Mouse (Mus musculus): Measurements from ENCODE around the gene Frmd4a. TPM values are rescaled to one million over a fixed set of nuclear protein-coding genes. Genes with fewer than 3 reads are reported as not detected.
"Not testable (repeated sequence)": the region's sequence is repeated elsewhere in the genome, so short reads cannot be mapped to it uniquely, and the experiment has no call there.

The Frmd4a gene
- total RNA-seq, 4 experiments from 2014 or later, result 10.3 to 20.8 (median 15.6) TPM

- DNase-seq, result no peak
Observed at GRCm38 (mm10) chr2:4291671-4292070, 274.2 kb downstream of the Frmd4a start.

DNA sequence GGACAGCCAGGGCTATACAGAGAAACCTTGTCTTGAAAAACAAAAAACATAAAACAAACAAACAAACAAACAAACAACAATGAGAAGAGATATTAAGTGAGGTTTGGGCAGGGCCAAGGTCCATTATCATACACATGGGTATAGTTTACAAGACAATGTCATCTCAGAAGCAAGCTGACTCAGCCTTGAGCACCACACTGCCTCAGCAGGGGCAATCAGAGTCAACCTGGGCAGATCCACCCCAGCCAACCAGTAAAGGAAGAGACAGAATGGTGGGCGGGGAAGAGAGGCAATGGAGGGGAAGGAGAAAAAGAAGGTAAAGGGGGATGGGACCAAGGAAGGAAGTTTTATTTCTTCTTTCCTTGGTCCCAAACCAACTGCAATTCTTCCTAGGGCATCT lies 276.2 kb downstream of the Frmd4a start:
- no peak for DNase-seq

- no peak for DNase-seq
Observed at GRCm38 (mm10) chr2:4295641-4296040, 278.1 kb downstream of the Frmd4a start.

- no peak for DNase-seq
Observed at GRCm38 (mm10) chr2:4296881-4297280, 279.4 kb downstream of the Frmd4a start.

DNA sequence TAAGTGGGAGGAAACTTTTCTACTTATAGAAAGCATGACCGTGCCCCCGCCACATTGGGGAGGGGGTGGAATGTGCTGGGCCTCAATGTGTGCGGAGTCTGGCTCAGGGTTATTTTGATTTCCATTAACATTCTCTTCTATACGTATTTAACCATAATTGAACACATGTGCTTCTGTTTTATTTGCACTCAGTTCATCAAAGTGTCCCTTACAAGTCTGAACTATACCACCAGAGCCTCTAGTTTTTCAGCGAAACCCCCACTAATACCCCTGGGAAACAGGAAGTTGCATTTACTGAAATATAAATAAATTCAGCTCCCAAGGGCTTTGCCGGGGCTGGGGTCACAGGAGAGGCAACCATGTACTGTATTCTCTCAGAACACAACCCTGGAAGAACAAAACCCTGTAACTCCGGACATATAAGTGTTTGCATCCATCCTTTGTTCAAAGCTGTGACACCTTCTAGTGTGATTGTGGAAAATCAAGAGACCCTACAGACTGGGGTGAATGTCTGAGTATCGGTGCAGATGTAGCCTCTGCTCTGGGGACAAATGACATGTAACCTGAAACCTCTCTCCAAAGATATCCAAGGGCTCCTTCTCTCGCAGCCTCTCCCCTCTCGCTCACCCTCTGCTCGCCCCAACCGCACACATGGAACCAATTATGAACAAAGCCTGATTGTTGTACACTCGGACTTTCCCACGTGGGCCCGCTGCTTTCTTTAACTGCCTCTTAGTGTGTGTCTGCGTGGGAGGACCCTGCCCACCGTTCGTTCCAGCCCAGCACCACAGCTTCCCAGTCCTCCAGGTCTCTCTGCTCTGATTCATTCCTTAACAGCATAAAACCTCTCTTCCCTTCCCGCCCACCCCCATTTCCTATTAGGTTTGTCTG lies 281.1 kb downstream of the Frmd4a start:
- DNase-seq, result no peak

- no peak for DNase-seq
Observed at GRCm38 (mm10) chr2:4299593-4299992, 282.1 kb downstream of the Frmd4a start.

- no peak for DNase-seq
Observed at GRCm38 (mm10) chr2:4300383-4300811, 282.9 kb downstream of the Frmd4a start.

DNA sequence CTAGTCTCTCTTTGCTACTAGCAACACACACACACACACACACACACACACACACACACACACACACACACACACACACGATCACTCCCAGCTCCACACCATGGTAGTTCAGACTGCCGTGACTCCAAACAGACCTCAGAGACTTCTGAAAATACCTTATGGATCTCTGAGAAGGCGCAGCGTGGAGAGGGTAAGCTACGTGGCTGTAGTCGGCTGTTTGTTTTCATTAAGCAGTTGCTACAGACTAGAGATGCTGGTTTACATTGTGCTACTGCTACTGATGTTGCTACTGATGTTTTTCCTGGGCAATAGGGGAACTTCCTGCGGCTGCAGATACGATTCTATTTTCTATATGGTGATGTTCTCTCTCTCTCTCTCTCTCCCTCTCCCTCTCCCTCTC lies 283.3 kb downstream of the Frmd4a start:
- no peak for DNase-seq

DNA sequence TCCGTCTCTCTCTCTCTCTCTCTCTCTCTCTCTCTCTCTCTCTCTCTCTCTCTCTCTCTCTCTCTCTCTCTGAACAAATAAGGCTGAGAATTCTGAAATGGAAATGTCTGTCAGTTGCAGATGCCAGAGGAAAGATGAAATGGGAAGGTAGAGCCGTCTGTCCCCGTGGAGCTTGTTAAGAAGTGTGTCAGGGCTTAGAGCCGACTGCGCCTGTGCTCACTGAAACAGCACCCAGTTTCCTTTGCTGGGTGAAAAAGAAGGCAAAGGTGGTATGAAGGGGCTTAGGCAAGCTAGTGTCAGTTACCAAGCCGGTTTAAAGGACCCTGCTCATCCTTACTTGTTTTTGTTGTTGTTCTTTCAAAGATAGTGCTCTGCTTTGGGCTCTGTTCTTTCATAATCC lies 283.7 kb downstream of the Frmd4a start:
- no peak for DNase-seq

- DNase-seq, result no peak
Observed at GRCm38 (mm10) chr2:4301692-4302091, 284.2 kb downstream of the Frmd4a start.

- no peak for DNase-seq
Observed at GRCm38 (mm10) chr2:4302119-4302518, 284.6 kb downstream of the Frmd4a start.

GRCm38 (mm10) chr2:4307076-4307475 lies 289.6 kb downstream of the Frmd4a start:
- DNase-seq, result no peak

DNA sequence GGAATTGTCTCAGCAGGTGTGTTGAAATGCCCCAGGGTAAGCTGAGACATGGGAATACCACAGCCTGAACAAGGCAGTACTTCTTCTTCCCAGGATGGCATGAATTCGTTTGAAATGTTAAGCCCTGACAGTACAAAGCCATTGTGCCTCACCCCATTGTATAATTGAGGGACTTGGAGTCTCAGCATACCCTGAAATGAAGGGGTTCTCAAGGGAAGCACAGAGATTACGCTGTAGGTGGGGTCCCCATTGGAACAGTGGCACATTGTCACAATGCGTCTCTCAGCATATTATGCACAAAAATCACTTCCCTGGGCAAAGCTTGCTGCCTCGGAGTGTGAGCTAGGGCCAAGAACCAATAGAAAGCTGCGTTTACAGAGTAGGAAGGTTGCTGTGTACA lies 297.0 kb downstream of the Frmd4a start:
- no peak for DNase-seq

DNA sequence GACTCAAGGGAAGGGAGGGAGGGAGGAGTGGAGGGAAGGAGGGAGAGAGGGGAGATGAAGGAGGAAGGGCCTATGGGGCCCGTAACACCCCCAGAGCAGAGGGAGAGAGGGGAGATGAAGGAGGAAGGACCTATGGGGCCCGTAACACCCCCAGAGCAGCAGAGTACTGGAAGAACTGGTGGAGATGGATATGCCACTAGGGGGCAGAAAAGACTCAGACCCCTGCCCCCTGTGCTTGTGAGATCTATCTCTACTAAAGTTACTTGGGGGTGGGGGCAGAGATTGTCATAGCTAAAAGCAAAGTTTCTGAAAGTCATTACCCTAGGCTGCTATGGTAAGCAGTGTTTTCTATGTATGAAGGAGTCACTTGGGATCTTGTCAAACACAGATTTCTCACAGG lies 299.1 kb downstream of the Frmd4a start:
- no peak for DNase-seq

DNA sequence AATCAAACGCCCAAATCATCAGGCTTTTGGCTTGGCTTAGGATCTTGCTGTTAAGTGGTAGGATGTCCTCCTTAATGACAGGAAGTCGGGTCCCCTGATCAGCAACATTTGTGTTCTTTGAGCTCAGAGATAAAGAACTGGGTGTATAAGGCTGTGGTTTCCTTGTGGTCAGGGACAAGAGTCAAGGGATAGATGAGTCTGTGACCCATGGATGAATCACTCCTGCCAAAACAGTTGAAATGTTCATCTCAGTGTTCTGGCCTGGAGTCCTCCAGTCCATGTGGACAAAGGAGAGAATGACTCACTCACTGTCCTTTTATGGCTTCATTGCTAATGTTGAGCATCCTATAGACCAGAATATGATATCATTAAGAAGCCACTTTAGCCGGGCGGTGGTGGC lies 300.6 kb downstream of the Frmd4a start:
- DNase-seq, result peak; percentile 45

DNA sequence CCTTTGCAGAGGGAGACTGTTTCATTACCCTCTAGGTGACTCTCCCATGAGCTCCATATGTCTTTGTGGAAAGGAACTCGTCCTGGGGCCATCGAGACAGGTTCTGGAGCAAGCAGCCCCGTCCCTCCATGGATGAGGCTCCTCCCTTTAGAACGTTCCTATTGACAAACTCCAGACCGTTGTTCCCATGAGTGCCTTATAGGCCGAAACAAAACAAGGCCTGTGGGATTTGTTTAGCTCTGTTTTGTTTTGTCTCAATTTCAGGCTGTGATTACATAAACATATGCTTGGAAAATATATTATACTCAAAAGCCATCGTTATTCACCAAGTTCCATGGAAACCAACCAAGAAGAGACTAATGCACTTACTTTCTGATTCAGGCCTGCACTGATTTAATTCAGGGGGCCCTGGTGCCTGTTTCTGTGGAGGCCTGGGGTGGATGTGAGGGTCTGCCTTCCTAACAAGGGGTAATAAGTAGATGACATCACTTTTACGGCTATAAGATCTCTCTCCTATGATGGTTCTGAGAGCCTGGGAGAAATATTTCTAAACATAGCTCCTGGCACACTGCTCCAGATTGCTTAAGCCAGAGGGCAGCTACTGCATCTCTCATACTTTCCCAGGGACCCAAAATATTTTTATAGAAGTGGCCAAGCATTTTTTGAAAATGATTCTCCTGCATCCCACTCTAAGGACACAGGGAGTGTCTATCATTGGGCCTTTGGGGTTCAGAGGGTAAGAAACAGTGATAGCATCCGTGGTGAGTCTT lies 308.9 kb downstream of the Frmd4a start:
- no peak for DNase-seq

GRCm38 (mm10) chr2:4327011-4327340 lies 309.5 kb downstream of the Frmd4a start:
- DNase-seq, result no peak

GRCm38 (mm10) chr2:4332441-4332840 lies 314.9 kb downstream of the Frmd4a start:
- DNase-seq, result no peak

- DNase-seq, result no peak
Observed at GRCm38 (mm10) chr2:4334201-4334600, 316.7 kb downstream of the Frmd4a start.

DNA sequence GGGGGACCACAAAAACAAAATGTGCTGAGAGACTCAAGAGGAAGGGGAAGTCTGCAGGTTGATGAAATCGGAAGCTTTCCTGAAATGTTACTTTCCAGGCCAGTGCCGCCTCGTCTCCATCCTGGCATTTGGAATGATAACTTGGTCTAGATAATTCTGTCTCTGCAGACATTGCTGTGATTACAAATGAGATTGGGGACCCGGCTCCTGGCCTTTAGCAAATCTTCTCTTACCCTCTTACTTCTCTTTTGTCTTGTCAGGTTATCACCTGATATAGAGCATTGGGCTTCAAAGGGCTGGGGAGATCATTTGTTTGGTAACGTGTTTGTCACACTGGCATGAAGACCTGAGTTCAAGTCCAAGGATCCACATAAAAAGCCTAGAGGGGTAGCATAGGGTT lies 317.4 kb downstream of the Frmd4a start:
- DNase-seq, result no peak

DNA sequence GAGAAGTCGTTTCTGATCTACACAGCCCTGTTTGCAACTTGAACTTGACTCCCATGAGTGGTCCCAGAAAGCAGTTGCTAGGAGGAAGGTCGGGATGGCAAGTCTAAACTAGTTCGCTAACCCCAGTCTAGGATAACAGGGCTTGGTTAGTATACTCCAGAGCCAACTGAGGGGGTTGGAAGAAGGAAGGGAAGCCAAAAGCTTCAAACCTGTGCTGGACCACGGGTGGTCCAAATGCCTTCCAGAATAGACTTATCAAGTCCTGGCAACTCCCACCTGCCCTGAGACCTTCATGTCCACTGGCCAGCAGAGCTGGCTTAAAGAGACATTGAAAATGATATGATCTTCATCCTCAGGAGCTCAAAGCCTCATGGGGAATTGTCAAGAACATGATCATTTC lies 318.4 kb downstream of the Frmd4a start:
- DNase-seq, result no peak

DNA sequence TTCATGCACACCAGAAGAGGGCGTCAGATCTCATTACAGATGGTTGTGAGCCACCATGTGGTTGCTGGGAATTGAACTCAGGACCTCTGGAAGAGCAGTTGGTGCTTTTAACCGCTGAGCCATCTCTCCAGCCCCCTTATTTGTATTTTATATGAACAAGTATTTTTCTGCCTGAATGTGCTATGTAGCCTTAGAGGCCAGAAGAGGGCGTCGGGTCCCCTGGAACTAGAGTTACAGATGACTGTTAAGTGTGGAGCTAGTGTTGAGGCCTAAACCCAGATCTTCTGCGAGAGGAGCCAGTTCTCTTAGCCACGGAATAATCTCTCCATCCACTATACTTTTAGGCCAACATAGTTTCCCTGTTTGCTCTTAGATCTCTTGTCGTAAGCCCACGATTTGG lies 320.8 kb downstream of the Frmd4a start:
- DNase-seq, result not testable (repeated sequence)

- no peak for DNase-seq
Observed at GRCm38 (mm10) chr2:4339128-4339527, 321.6 kb downstream of the Frmd4a start.

All from adrenal gland, adult 8-10 months (tissue).